Mouse (Mus musculus) limb, embryonic 10.5 days (tissue): Measurements from ENCODE around the gene Hspa12b. TPM values are rescaled to one million over a fixed set of nuclear protein-coding genes. Genes with fewer than 3 reads are reported as not detected.

Experiments
- DNase-seq: peaks from one replicate; pipeline ENCODE4 v3.0.0-alpha.2; 2017; ENCODE audit warnings: low spot score
- H3K27ac ChIP-seq: fragments of 300-500 bp; sonication (generic); 2 replicates; pipeline ENCODE4 v1.5.1; 2016; ENCODE audit warnings: mild to moderate bottlenecking
- H3K27me3 ChIP-seq: fragments of 300-500 bp; sonication (generic); 2 replicates; pipeline ENCODE4 v1.6.1; 2016; ENCODE audit warnings: low read depth, mild to moderate bottlenecking; ENCODE audit not compliant: poor library complexity, severe bottlenecking
- H3K36me3 ChIP-seq: fragments of 300-500 bp; sonication (generic); 2 replicates; pipeline ENCODE4 v1.6.1; 2016; ENCODE audit warnings: mild to moderate bottlenecking, moderate library complexity
- H3K4me1 ChIP-seq: fragments of 300-500 bp; sonication (generic); 2 replicates; pipeline ENCODE4 v1.6.1; 2016
- H3K4me3 ChIP-seq: fragments of 300-500 bp; sonication (generic); 2 replicates; pipeline ENCODE4 v1.5.1; 2016; ENCODE audit warnings: mild to moderate bottlenecking, moderate library complexity
- H3K9me3 ChIP-seq: fragments of 300-500 bp; sonication (generic); replicated peaks from 2 replicates; pipeline ENCODE4 v1.6.1; 2016; ENCODE audit warnings: mild to moderate bottlenecking
- WGBS: fragments of 180-500 bp; shearing (Covaris S2); methylation state at CpG from one replicate; pipeline ENCODE4 v1.1.7; 2016; 5-methylcytosine and 5-hydroxymethylcytosine counted together
- polyA plus RNA-seq: library from polyadenylated mRNA; unstranded; fragments of >200 nt; fragmentation: Nextera tagmentation; extraction: Ambion mirVana; gene quantifications from 2 replicates; pipeline ENCODE4 v1.2.1, GENCODE M21; 2016

The Hspa12b gene
- polyA plus RNA-seq, 1 experiment from 2014 or later, result 19.7 TPM

DNA sequence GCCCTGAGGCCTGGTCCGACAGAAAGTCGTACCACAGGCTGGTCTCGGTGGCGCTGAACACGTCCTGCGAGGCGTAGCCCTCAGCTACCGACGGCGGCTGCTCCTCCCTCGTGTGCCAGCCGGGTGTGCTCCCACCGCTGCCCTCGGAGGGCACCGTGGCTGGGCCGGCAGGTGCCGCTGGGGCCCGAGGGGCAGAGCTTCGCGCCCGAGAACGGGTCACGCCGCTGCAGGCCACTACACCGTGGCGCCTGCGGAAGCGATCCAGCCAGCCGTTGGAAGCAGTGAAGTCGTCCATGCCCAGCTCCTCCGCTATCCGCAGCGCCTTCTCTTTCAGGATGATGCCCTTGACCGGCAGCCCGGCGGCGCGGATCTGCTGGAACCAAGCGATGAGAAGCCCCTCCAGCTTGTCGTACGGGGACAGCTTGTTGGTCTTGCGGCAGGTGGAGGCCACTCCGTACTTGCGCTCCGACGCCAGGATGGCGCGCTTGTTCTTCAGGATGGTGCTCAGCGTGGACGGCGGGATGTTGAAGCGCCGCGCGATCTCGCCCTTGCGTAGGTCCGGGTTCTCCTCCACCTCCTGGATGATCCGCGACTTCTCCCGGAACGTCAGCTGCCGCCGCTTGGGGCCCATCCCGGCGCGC, 52.3 kb downstream of the Hspa12b start:
- H3K27me3 ChIP-seq, result peaks cover 2% of the 10 kb centered on the region; the same call in 1 of the 2 replicates
- peak overlapping the region; percentile 91 for H3K27ac ChIP-seq
- H3K4me3 ChIP-seq, result peak overlapping the region; percentile 72
- peaks cover 41% of the 10 kb centered on the region for H3K4me1 ChIP-seq
- H3K36me3 ChIP-seq, result peaks cover 33% of the 10 kb centered on the region
- no peaks in the 10 kb centered on the region for H3K9me3 ChIP-seq
- WGBS, result 2% methylated on average over 67 of the region's 67 CpGs
- DNase-seq, result peak; percentile 75

DNA sequence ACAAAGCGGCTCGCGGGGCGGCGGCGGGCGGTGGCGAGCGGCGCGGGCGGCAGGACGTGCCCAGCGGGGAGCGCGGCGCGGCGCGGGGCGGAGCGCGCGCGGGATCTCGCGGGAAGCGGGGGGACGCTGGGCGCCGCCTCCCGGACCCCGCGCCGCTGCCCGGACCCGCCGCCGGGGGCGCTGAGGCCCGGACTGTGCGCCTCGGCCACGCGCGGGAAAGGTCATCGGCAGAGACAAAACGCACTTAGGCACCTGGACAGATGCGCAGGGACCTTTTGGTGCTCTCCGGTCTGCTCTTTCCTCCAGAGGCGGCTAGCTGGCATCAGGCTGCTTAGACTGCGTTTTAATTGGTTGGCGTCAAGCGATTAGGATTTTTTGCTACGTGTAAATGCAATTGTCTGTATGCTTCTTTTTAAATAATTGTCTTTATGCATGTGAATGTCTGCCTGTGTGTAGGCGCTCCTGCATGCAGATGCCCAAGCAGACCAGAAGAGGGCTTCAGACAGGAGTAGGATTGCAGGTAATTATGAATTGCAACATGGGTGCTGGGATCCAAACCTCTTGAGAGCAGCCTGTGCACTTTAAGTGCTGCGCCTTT, 53.0 kb downstream of the Hspa12b start, which contains the start of gene Cenpb:
Gene Cenpb (minus strand): TSS at position 78 of the 598 bp plus-strand sequence.
- Histone ChIP-seq H3K36me3 (peaks cover 33% of the 10 kb centered on the region), H3K27me3 (peaks cover 2% of the 10 kb centered on the region; the same call in 1 of the 2 replicates), H3K4me3 (peak within 1 kb of the TSS; percentile 72), H3K4me1 (peaks cover 38% of the 10 kb centered on the region), H3K27ac (peak within 1 kb of the TSS; percentile 91), H3K9me3 (no peaks in the 10 kb centered on the region)
- DNase-seq, result peak; percentile 90
- 8% methylated on average over 57 of the region's 57 CpGs for WGBS

DNA sequence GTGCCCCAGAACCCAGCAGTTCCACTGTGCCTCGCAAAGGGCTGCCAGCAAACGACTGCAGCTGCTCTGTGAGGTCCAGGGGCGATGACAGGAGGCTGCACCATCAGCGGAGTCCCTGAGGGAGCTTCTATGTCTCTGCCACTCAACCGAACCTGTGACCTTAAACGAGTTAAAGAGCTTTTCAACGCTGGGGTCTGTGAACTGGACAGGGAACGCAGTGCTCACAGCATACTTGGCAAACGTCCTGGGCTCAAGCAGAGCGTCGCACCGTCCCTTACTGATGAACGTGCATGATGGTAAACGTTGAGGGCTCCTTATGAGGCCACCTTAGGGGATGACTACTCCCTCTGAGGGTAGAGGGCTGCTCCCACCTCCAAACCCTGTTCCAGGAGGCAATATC, 59.3 kb downstream of the Hspa12b start:
- WGBS, result 2% methylated on average over 14 of the region's 14 CpGs
- no peak for DNase-seq
- H3K9me3 ChIP-seq, result no peaks in the 10 kb centered on the region

DNA sequence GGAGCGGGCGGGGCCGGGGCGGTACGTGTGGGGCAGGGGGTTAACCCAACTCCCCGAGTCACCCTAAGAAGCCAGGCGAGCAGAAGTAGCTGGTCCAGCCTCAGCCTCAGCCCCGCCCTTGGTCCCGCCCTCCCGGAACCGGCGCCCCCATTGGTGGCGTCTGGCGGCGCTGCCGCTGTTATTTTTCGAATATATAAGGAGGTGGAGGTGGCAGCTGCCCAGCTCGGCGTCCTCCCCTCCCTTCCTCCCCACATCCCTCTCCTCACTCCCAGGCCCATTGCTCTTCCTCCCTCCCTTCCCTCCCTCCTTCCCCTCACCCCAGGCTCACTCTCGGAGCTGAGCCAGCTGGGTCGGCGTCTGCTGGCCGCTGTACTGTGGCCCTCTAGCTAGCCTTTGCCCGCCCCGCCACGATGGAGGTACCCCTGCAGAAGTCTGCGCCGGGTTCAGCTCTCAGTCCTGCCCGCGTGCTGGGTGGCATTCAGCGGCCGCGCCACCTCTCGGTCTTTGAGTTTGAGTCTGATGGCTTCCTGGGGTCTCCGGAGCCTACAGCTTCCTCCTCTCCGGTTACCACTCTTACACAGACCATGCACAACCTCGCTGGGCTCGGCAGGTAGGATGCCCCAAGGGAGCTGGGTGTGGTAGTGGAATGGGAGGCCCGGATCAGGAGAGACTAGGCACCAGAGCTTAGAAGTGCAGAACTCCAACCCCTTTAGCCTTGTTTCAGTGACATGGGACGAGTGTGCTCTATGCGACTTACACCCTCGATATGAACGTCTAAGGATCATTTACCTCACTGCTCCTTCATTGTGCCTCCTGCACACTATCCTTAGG, 59.9 kb downstream of the Hspa12b start, which contains the start of the genes Cdc25b and Spef1:
Gene Cdc25b (plus strand): TSS at position 179 of the 831 bp plus-strand sequence.
Gene Spef1 (minus strand): TSS at position 512 of the 831 bp plus-strand sequence.
- peak; percentile 92 for DNase-seq
- Histone ChIP-seq H3K4me3 (peak within 1 kb of the TSS; percentile 62), H3K4me1 (peaks cover 55% of the 10 kb centered on the region), H3K36me3 (peaks cover 23% of the 10 kb centered on the region), H3K9me3 (no peaks in the 10 kb centered on the region), H3K27me3 (peaks cover 10% of the 10 kb centered on the region; the same call in 1 of the 2 replicates), H3K27ac (peak within 1 kb of the TSS; percentile 87)
- WGBS, result under 1% methylated on average over 43 of the region's 43 CpGs

More for the DNA sequence above, 59.3 kb downstream of the Hspa12b start:
- peaks cover 17% of the 10 kb centered on the region for H3K36me3 ChIP-seq
- H3K4me3 ChIP-seq, result peak overlapping the region; percentile 62
- H3K27me3 ChIP-seq, result peaks cover 10% of the 10 kb centered on the region; the same call in 1 of the 2 replicates
- H3K4me1 ChIP-seq, result peaks cover 53% of the 10 kb centered on the region
- H3K27ac ChIP-seq, result peak overlapping the region; percentile 87

DNA sequence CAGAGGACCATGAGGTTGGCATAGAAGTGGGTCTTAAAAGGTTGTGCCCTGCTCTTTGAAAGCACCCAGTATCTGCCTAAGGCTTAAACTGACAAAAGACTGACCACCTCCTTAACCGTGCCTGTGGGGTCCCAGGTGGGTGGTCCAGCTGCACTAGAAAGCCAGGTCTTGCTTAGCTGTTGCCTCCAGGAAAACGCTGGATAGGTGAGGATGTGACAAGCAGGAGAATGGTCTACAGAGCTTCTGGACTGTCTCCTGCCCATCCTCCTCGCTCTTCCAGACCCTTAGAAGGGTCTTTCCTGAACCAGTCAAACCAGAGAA, 60.5 kb downstream of the Hspa12b start:
- peak overlapping the region; percentile 62 for H3K4me3 ChIP-seq
- DNase-seq, result peak; percentile 56
- peaks cover 55% of the 10 kb centered on the region for H3K4me1 ChIP-seq
- H3K27me3 ChIP-seq, result peaks cover 10% of the 10 kb centered on the region; the same call in 1 of the 2 replicates
- peak overlapping the region; percentile 87 for H3K27ac ChIP-seq
- H3K9me3 ChIP-seq, result no peaks in the 10 kb centered on the region
- H3K36me3 ChIP-seq, result peaks cover 26% of the 10 kb centered on the region
- 21% methylated on average over 3 of the region's 3 CpGs for WGBS

DNA sequence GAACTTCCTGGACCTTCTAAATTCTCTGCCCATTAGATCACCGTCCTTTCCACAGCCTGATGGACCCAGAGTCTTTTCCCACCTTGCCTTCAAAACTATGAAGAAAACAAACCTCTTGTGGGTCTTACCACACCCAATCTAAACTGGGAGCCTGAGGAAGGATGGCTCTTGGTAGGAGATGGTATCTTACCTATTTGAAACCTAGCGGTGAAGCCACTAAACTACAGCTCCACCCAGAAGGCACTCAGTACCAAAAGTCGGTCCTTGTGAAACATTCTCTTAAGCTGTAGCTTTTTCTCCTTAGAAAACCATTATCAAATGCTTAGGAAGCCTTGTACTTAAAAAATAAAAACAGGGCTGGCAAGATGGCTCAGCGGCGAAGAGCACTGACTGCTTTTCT, 61.2 kb downstream of the Hspa12b start:
- Histone ChIP-seq H3K9me3 (no peaks in the 10 kb centered on the region), H3K27me3 (peaks cover 10% of the 10 kb centered on the region; the same call in 1 of the 2 replicates), H3K4me3 (peak overlapping the region; percentile 62; the same call in 1 of the 2 replicates), H3K27ac (0 out of 2 replicates have a peak overlapping the region, but pooled peaks have one; percentile 87), H3K36me3 (peaks cover 34% of the 10 kb centered on the region), H3K4me1 (peaks cover 55% of the 10 kb centered on the region)
- 89% methylated on average over 5 of the region's 5 CpGs for WGBS
- no peak for DNase-seq

DNA sequence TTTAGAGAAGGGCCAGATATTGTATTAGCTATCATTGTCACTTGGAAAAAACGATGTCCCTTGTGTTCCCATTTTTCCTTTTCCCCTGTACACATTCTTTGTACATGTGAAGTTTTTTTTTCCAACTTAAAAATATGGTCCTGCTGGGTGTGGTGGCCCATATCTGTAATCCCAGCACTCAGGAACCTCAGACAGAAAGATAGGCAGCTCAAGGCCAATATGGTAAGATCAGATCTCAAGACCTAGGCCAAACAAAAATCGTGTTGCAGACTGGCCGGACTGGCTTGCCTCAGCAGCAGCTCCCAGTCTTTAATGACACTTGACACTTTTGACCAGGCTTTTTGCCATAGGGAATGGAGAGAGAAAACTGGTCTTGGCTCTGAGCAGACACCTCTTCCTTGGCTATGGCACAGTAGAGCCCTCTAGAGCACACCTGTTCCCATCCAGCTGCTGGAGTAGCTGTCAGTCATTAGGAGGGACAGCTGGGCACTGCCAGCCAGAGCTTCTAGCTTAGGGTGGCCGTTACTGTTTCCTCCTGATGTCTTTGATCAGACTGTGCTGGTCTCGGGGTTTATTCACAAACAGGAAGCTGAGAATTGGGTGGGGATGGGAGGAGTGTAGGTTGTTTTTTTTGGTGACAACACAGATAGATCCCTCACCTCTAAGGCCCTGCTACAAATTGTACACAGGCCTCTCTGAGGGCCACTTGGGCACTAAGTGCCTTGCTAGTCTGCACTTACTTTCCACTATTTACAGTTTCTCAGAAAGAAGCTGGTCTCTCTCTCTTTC, 62.6 kb downstream of the Hspa12b start:
- H3K27me3 ChIP-seq, result peaks cover 10% of the 10 kb centered on the region; the same call in 1 of the 2 replicates
- 49% methylated on average over 5 of the region's 5 CpGs for whole genome bisulfite sequencing
- peaks cover 55% of the 10 kb centered on the region for H3K4me1 ChIP-seq
- H3K27ac ChIP-seq, result 0 out of 2 replicates have a peak overlapping the region, but pooled peaks have one; percentile 10
- no peak for DNase-seq
- H3K4me3 ChIP-seq, result no peak overlapping the region
- peaks cover 48% of the 10 kb centered on the region for H3K36me3 ChIP-seq
- no peaks in the 10 kb centered on the region for H3K9me3 ChIP-seq

DNA sequence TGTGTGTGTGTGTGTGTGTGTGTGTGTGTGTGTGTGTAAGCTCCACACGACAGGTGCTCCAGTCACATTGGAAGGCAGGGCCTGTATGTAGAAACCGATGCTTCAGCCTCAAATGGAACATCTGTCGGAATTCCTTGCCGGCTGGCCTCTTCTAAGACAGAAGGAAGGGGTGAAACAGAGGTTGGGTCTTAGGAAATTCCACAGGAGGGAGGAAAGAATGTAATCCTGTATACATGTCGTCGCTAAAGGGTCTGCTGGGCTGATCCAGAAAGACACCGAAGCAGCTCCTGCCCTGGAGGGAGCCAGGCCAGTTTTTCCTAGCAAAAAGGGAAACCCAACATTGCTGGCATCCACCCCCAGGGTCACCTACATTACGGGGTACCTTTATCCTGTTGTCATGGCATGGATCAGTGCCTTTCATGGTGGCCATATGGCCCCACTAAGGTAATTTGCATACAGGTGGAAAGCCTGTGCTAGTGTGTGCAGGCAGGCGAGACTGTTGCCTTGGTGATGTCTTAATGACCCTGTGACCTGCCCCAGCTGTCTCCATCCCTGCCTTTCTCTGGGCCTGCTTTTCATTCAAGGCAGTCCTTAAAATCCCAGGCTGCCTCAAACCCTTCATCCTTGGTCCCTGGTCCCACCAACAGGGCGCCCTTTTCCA, 63.4 kb downstream of the Hspa12b start:
- Histone ChIP-seq H3K27ac (peak overlapping the region; percentile 10; the same call in 1 of the 2 replicates), H3K4me3 (no peak overlapping the region), H3K36me3 (peaks cover 54% of the 10 kb centered on the region), H3K27me3 (peaks cover 4% of the 10 kb centered on the region; the same call in 1 of the 2 replicates), H3K9me3 (no peaks in the 10 kb centered on the region), H3K4me1 (peaks cover 55% of the 10 kb centered on the region)
- 46% methylated on average over 10 of the region's 10 CpGs for WGBS
- DNase-seq, result peak; percentile 52

DNA sequence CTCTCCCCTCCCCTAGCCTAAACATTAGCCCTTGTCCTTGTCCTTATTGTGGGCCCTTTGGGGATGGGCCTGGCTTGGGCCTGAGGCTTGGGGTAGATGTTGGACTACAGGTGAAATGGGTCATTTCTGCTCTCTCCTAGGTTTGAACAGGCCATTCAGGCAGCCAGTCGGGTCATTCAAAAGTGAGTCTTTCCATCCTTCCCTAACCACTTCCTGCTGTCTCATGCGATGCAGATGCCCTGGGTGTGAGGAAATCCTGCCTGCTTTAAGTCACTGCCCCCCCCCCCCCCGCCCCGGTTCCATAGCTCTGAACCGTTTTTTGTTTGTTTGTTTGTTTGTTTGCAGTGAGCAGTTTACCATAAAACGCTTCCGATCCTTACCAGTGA, 63.9 kb downstream of the Hspa12b start:
- Histone ChIP-seq H3K4me1 (peaks cover 51% of the 10 kb centered on the region), H3K36me3 (peaks cover 60% of the 10 kb centered on the region), H3K27me3 (no peaks in the 10 kb centered on the region), H3K9me3 (no peaks in the 10 kb centered on the region), H3K27ac (peak overlapping the region; percentile 10; the same call in 1 of the 2 replicates), H3K4me3 (no peak overlapping the region)
- WGBS, result 81% methylated on average over 7 of the region's 7 CpGs
- no peak for DNase-seq
